Mouse (Mus musculus): ENCODE measurements around the gene Trim80. TPM values are rescaled to one million over a fixed set of nuclear protein-coding genes. Genes with fewer than 3 reads are reported as not detected.

Gene Trim80
- polyA plus RNA-seq, 1 experiment: 0.28 TPM

GRCm38 (mm10) chr11:115403338-115404124 is 36.8 kb upstream of the Trim80 start, which contains the start of gene Mrpl58:
TSS of gene Mrpl58 (plus strand) at chr11:115403752.
- no peaks in the 10 kb centered on the region; the same call in 1 of the 2 replicates for H3K4me1 ChIP-seq (ENCODE audit: control insufficient read depth, insufficient read depth, low read length)
- H3K36me3 ChIP-seq (ENCODE audit: control insufficient read depth, insufficient read depth, low read length): no peaks in the 10 kb centered on the region
- no peak for TF ChIP-seq POLR2A (IDR thresholded peaks at IDR 0.05; ENCODE audit: low read depth, low read length)
- TF ChIP-seq CTCF (conservative IDR thresholded peaks at IDR 0.05; ENCODE audit: insufficient read depth, insufficient read length, low read depth, low read length): no peak
- peak within 1 kb of the TSS; percentile 93 for H3K27ac ChIP-seq (ENCODE audit: insufficient read depth, low read depth, low read length)
- peak; percentile 91 for DNase-seq
- WGBS: 4% methylated on average over 50 of the region's 50 CpGs
- no peaks in the 10 kb centered on the region for H3K27me3 ChIP-seq (replicated peaks; ENCODE audit: control insufficient read depth, insufficient read depth, low read length)
- peak within 1 kb of the TSS; percentile 77 for H3K4me3 ChIP-seq (ENCODE audit: insufficient read depth, low read depth, low read length)

DNA sequence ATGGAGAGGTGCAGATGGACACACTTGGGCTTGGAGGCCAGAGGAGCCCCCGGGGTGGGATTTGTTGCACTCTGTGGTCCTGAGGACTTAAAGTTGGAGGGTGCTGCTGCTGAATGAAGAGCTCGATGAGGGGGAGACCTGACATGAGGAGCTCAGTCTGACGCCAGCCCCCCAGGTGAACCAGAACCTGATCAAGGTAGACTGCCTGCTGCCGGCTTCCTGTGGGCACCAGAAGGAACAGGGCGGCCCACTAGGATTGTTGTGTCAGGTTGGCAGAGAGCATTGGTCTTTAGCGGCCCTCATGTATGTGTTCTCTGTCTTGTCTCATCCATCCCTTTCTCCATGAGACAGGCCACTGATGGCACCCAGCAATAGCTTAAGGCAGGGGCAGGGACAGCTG is 34.6 kb upstream of the Trim80 start:
- TF ChIP-seq POLR2A (IDR thresholded peaks at IDR 0.05; ENCODE audit: low read depth, low read length) (no peak), CTCF (conservative IDR thresholded peaks at IDR 0.05; ENCODE audit: insufficient read depth, insufficient read length, low read depth, low read length) (no peak)
- 96% methylated on average over 6 of the region's 6 CpGs for WGBS
- no peaks in the 10 kb centered on the region for H3K36me3 ChIP-seq (ENCODE audit: control insufficient read depth, insufficient read depth, low read length)

DNA sequence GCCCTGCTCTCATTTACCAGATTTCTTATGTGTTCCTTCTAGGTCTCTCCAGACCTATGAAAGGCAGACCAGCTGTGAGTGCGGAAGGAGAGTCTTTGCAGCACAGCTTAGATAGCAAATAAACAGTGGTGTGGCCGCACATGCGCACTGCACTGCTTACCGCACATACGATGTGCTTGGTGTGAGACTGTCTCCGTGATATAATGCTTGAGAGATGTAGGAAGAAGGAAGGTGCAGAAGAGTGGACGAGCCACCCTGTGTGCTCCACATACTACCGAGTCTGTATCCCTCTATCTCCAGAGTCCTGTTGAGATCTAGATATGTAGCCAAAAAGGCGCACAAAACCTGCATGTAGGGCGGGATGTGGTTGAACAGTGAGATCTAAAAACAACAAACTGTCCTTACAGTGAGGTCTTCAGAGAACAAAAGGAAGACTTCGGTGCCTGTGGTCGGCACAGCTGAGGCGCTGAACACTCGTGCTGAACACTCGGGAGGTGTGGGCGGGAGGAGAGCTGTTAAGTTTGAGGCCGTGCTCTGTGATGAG is 33.4 kb upstream of the Trim80 start:
- H3K4me1 ChIP-seq (ENCODE audit: control insufficient read depth, insufficient read depth, low read length): no peaks in the 10 kb centered on the region; the same call in 1 of the 2 replicates
- no peak for DNase-seq
- H3K27ac ChIP-seq (ENCODE audit: insufficient read depth, low read depth, low read length): no peak overlapping the region
- no peaks in the 10 kb centered on the region for H3K27me3 ChIP-seq (replicated peaks; ENCODE audit: control insufficient read depth, insufficient read depth, low read length)
- H3K4me3 ChIP-seq (ENCODE audit: insufficient read depth, low read depth, low read length): no peak overlapping the region
- H3K36me3 ChIP-seq (ENCODE audit: control insufficient read depth, insufficient read depth, low read length): no peaks in the 10 kb centered on the region
- WGBS: 89% methylated on average over 17 of the region's 17 CpGs
- TF ChIP-seq CTCF (conservative IDR thresholded peaks at IDR 0.05; ENCODE audit: insufficient read depth, insufficient read length, low read depth, low read length): no peak
- TF ChIP-seq POLR2A (IDR thresholded peaks at IDR 0.05; ENCODE audit: low read depth, low read length): no peak

More for the DNA sequence above, 34.6 kb upstream of the Trim80 start:
- H3K4me3 ChIP-seq (ENCODE audit: insufficient read depth, low read depth, low read length): no peak overlapping the region
- no peak overlapping the region for H3K27ac ChIP-seq (ENCODE audit: insufficient read depth, low read depth, low read length)
- no peak for DNase-seq
- H3K4me1 ChIP-seq (ENCODE audit: control insufficient read depth, insufficient read depth, low read length): no peaks in the 10 kb centered on the region; the same call in 1 of the 2 replicates
- no peaks in the 10 kb centered on the region for H3K27me3 ChIP-seq (replicated peaks; ENCODE audit: control insufficient read depth, insufficient read depth, low read length)

- Histone ChIP-seq H3K27me3 (replicated peaks; ENCODE audit: control insufficient read depth, insufficient read depth, low read length) (no peaks in the 10 kb centered on the region), H3K4me3 (ENCODE audit: insufficient read depth, low read depth, low read length) (no peak overlapping the region), H3K36me3 (ENCODE audit: control insufficient read depth, insufficient read depth, low read length) (no peaks in the 10 kb centered on the region), H3K27ac (ENCODE audit: insufficient read depth, low read depth, low read length) (peak overlapping the region; percentile 19; the same call in 1 of the 2 replicates), H3K4me1 (ENCODE audit: control insufficient read depth, insufficient read depth, low read length) (no peaks in the 10 kb centered on the region; the same call in 1 of the 2 replicates)
- TF ChIP-seq CTCF (conservative IDR thresholded peaks at IDR 0.05; ENCODE audit: insufficient read depth, insufficient read length, low read depth, low read length) (no peak), POLR2A (IDR thresholded peaks at IDR 0.05; ENCODE audit: low read depth, low read length) (no peak)
- 79% methylated on average over 6 of the region's 6 CpGs for WGBS
- no peak for DNase-seq
These were observed 32.0 kb upstream of the Trim80 start for GRCm38 (mm10) chr11:115408266-115408920.

DNA sequence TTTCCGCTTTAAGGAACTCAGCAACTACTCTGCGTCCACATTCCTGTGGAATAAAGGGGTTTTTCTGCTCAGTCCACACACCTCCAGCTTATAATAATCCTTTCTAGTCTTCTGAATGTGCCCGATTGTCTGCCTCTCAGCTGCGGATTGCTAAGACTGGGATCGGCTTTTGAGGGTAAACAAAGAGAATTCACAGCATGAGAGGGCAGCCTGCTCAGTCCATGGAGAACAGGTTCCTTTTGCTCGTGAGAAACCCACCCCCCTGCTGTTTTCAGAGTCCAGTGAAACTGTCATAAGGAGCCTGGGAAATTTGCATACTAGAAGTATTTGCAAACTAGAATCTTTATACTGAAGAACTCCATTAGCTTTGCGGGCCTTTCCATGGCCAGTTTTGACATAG is 30.8 kb upstream of the Trim80 start:
- DNase-seq: no peak
- TF ChIP-seq CTCF (conservative IDR thresholded peaks at IDR 0.05; ENCODE audit: insufficient read depth, insufficient read length, low read depth, low read length) (no peak), POLR2A (IDR thresholded peaks at IDR 0.05; ENCODE audit: low read depth, low read length) (no peak)
- Histone ChIP-seq H3K36me3 (ENCODE audit: control insufficient read depth, insufficient read depth, low read length) (no peaks in the 10 kb centered on the region), H3K27ac (ENCODE audit: insufficient read depth, low read depth, low read length) (no peak overlapping the region), H3K4me3 (ENCODE audit: insufficient read depth, low read depth, low read length) (no peak overlapping the region), H3K27me3 (replicated peaks; ENCODE audit: control insufficient read depth, insufficient read depth, low read length) (no peaks in the 10 kb centered on the region), H3K4me1 (ENCODE audit: control insufficient read depth, insufficient read depth, low read length) (no peaks in the 10 kb centered on the region)
- WGBS: 91% methylated on average over 7 of the region's 7 CpGs

GRCm38 (mm10) chr11:115419531-115420237 is 20.7 kb upstream of the Trim80 start, which contains the start of the genes Atp5h and Kctd2:
TSS of gene Atp5h (minus strand) at chr11:115419962.
TSS of gene Kctd2 (plus strand) at chr11:115420128.
- WGBS: under 1% methylated on average over 56 of the region's 56 CpGs
- H3K4me3 ChIP-seq (ENCODE audit: insufficient read depth, low read depth, low read length): peak within 1 kb of the TSS; percentile 98
- peaks cover 3% of the 10 kb centered on the region; the same call in 1 of the 2 replicates for H3K36me3 ChIP-seq (ENCODE audit: control insufficient read depth, insufficient read depth, low read length)
- peak; percentile 98 for DNase-seq
- peak within 1 kb of the TSS; percentile 97 for H3K27ac ChIP-seq (ENCODE audit: insufficient read depth, low read depth, low read length)
- peaks cover 15% of the 10 kb centered on the region for H3K4me1 ChIP-seq (ENCODE audit: control insufficient read depth, insufficient read depth, low read length)
- H3K27me3 ChIP-seq (replicated peaks; ENCODE audit: control insufficient read depth, insufficient read depth, low read length): no peaks in the 10 kb centered on the region
- peak; percentile 52 for TF ChIP-seq POLR2A (IDR thresholded peaks at IDR 0.05; ENCODE audit: low read depth, low read length)
- TF ChIP-seq CTCF (conservative IDR thresholded peaks at IDR 0.05; ENCODE audit: insufficient read depth, insufficient read length, low read depth, low read length): no peak
